Mouse (Mus musculus) brain, embryonic 14.5 days (tissue): Measurements from ENCODE around the gene Gm20878. TPM values are rescaled to one million over a fixed set of nuclear protein-coding genes. Genes with fewer than 3 reads are reported as not detected.
"Not testable (repeated sequence)": the region's sequence is repeated elsewhere in the genome, so short reads cannot be mapped to it uniquely, and the experiment has no call there.

ENCODE experiments used
- DNase-seq: peaks from one replicate; pipeline ENCODE4 v3.0.0-alpha.2; 2011; ENCODE audit warnings: low read depth
- polyA plus RNA-seq: library from polyadenylated mRNA; depleted of rRNA; stranded (reverse); fragments of >200 nt; gene quantifications from 2 replicates; pipeline ENCODE4 v1.2.3, GENCODE M21; 2012; rRNA removed

The Gm20878 gene
- polyA plus RNA-seq = 8.5 and 12.9 TPM in 2 replicates

GRCm38 (mm10) chr4:41941272-41941671, at the start of gene Gm20878:
TSS of gene Gm20878 (plus strand) at chr4:41941572.
- not testable (repeated sequence) for DNase-seq

- DNase-seq = not testable (repeated sequence)
Observed at GRCm38 (mm10) chr4:41903310-41903709, 38.1 kb upstream of the Gm20878 start, which contains the start of gene Gm21541. TSS of gene Gm21541 (plus strand) at chr4:41903610.

- not testable (repeated sequence) for DNase-seq
Observed at GRCm38 (mm10) chr4:41965758-41966157, 24.4 kb downstream of the Gm20878 start, which contains the start of gene Fam205a4. TSS of gene Fam205a4 (plus strand) at chr4:41966058.

Other genes starting within 250 kb of the Gm20878 start
- 62.2 and 109 TPM in 2 replicates for gene Cntfr, start 244.5 kb upstream of the Gm20878 start, polyA plus RNA-seq
- 31.3 and 32.5 TPM in 2 replicates for gene Il11ra1, start 241.6 kb upstream of the Gm20878 start, polyA plus RNA-seq
- gene Rpp25l, start 228.0 kb upstream of the Gm20878 start, polyA plus RNA-seq = 53.9 and 79.7 TPM in 2 replicates
- gene Dctn3, start 218.4 kb upstream of the Gm20878 start, polyA plus RNA-seq = 157 and 186 TPM in 2 replicates
- 0.40 and 0.57 TPM in 2 replicates for gene Arid3c, start 210.4 kb upstream of the Gm20878 start, polyA plus RNA-seq
- 75.4 and 84.6 TPM in 2 replicates for gene Galt, start 186.3 kb upstream of the Gm20878 start, polyA plus RNA-seq
- gene Sigmar1, start 185.4 kb upstream of the Gm20878 start, polyA plus RNA-seq = 55.7 and 60.0 TPM in 2 replicates
- 314 and 480 TPM in 2 replicates for gene Ccl27a, start 167.3 kb upstream of the Gm20878 start, polyA plus RNA-seq
- not detected in 2 replicates for gene Gm21541, start 38.0 kb upstream of the Gm20878 start, polyA plus RNA-seq
- gene Fam205a4, start 24.5 kb downstream of the Gm20878 start, polyA plus RNA-seq = 0.67 and 1.3 TPM in 2 replicates
- gene Gm21093, start 93.2 kb downstream of the Gm20878 start, polyA plus RNA-seq = 1.5 TPM in 2 replicates
- not detected in 2 replicates for gene Gm3893, start 149.6 kb downstream of the Gm20878 start, polyA plus RNA-seq
- gene Gm13304, start 173.2 kb downstream of the Gm20878 start, polyA plus RNA-seq = not detected in 2 replicates
- gene Gm13306, start 211.9 kb downstream of the Gm20878 start, polyA plus RNA-seq = 1.2 and 2.1 TPM in 2 replicates
- 0.14 and 0.18 TPM in 2 replicates for gene Gm13305, start 227.0 kb downstream of the Gm20878 start, polyA plus RNA-seq